Comparison of ENCODE assay signal across 9 mouse cellular contexts in the genomic region with DNA sequence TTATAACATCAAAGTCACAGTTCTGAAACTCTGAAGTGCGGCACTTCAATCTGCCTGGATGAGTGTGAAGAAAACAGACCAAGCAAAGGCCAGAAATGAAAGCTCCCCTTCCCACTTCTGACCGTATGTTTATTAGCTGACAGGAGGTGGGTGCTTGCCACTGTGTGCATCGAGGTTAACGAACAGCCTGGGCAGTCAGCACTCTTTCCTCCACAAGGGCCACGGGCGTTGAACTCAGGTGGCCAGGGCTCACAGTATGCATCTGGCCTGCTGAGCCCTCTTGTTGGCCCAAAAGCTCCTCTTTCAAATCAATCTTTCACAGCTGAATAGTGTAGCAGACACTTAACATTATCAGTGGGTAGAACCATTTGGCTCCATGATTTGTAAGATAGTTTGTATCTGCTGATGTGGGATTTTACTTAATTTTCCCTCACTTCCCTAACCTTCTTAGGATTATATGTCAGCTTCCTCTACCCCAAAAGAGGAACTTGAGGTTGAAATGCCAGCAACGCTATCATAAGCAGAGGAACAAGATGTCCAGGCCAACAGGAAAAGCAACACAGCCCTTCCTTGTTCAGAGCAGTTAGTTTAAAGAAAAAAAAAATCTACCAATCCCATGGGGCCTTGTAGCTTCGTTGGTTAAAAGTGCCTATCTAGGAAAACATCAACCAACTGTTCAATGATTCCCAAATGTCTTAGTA. TPM values are rescaled to one million over a fixed set of nuclear protein-coding genes. Genes with fewer than 3 reads are reported as not detected.
A peak's percentile ranks its signal among the peaks of the same experiment; 100 is the strongest.
DNase-seq lines count a peak whose midpoint lies in the region; ATAC-seq and TF ChIP-seq lines count a peak whose summit lies in the region.
"Had no signal": no experiment of that assay in that cellular context is flagged by ENCODE, and none has a peak within 500 bp of the region (broad histone marks: within the 10 kb centered on the region; RNA-seq: fewer than 3 reads in every experiment).

No protein-coding gene starts in this region.

- H3K79me2 ChIP-seq in macrophage (ENCODE audit: inconsistent target) = peaks cover 91% of the 10 kb centered on the region

- H3K9me3 ChIP-seq in hindbrain, postnatal 0 days (ENCODE audit: low read length) = no peaks in the 10 kb centered on the region
- no peaks in the 10 kb centered on the region for H3K9me3 ChIP-seq in hindbrain, embryonic 12.5 days (replicated peaks)
- no peaks in the 10 kb centered on the region for H3K9me3 ChIP-seq in heart, embryonic 16.5 days (replicated peaks; ENCODE audit: control insufficient read depth, low read length)

- no peak for DNase-seq in hindbrain, postnatal 0 days (ENCODE audit: low spot score)
- DNase-seq in thymus, postnatal 36 days = no peak

- peak overlapping the region; percentile 32; the same call in 1 of the 2 replicates for H3K27ac ChIP-seq in hindbrain, postnatal 0 days
- H3K27ac ChIP-seq in hindbrain, embryonic 12.5 days = no peak overlapping the region
- H3K27ac ChIP-seq in bone marrow, adult 2 months (ENCODE audit: control insufficient read depth, insufficient read depth, low read depth, low read length, poor library complexity) = peak overlapping the region; percentile 79
- peak overlapping the region; percentile 28 for H3K27ac ChIP-seq in heart, embryonic 16.5 days (ENCODE audit: low read length)
- peak overlapping the region; percentile 96 for H3K27ac ChIP-seq in macrophage

- WGBS in hindbrain, postnatal 0 days = 64% methylated on average over 8 of the region's 8 CpGs
- 71% methylated on average over 8 of the region's 8 CpGs for WGBS in hindbrain, embryonic 12.5 days
- 9% methylated on average over 8 of the region's 8 CpGs for WGBS in bone marrow, adult 2 months
- 48% methylated on average over 8 of the region's 8 CpGs for WGBS in heart, embryonic 16.5 days
- 11% methylated on average over 8 of the region's 8 CpGs for WGBS in macrophage (ENCODE audit: missing documents)

- no peak for ATAC-seq in hindbrain, postnatal 0 days
- ATAC-seq in hindbrain, embryonic 12.5 days (ENCODE audit: low FRiP score) = no peak
- ATAC-seq in heart, embryonic 16.5 days (replicated peaks; ENCODE audit: extremely low read depth, insufficient read depth, low FRiP score) = no peak
- ATAC-seq in erythroblast, adult 5-6 weeks (replicated peaks; ENCODE audit: low FRiP score, poor library complexity, severe bottlenecking) = no peak
- ATAC-seq in activated CD4-positive, CD25-positive, alpha-beta regulatory T cell, adult 4 months = no peak
- ATAC-seq: Patski had no signal

- no peak overlapping the region for H3K9ac ChIP-seq in hindbrain, postnatal 0 days (replicated peaks; ENCODE audit: low read length)
- H3K9ac ChIP-seq in hindbrain, embryonic 12.5 days = no peak overlapping the region
- no peak overlapping the region for H3K9ac ChIP-seq in heart, embryonic 16.5 days (ENCODE audit: low read length)

- TF ChIP-seq CTCF in hindbrain, postnatal 0 days (IDR thresholded peaks at IDR 0.05; ENCODE audit: low read depth) = no peak
- TF ChIP-seq CTCF in bone marrow, adult 2 months (IDR thresholded peaks at IDR 0.05; ENCODE audit: control insufficient read depth, insufficient read depth, low read length) = no peak

- H3K27me3 ChIP-seq in hindbrain, postnatal 0 days (ENCODE audit: insufficient read depth, low read length) = no peaks in the 10 kb centered on the region
- H3K27me3 ChIP-seq in hindbrain, embryonic 12.5 days = no peaks in the 10 kb centered on the region
- H3K27me3 ChIP-seq in heart, embryonic 16.5 days (ENCODE audit: control insufficient read depth, insufficient read depth, low read length) = no peaks in the 10 kb centered on the region
- H3K27me3 ChIP-seq: Patski had no signal

- H3K4me2 ChIP-seq in hindbrain, postnatal 0 days (ENCODE audit: low read depth, low read length) = peak overlapping the region; percentile 3; the same call in 1 of the 2 replicates
- H3K4me2 ChIP-seq in hindbrain, embryonic 12.5 days (replicated peaks) = no peak overlapping the region
- no peak overlapping the region for H3K4me2 ChIP-seq in heart, embryonic 16.5 days (ENCODE audit: low read depth, low read length)

- TF ChIP-seq POLR2A in bone marrow, adult 2 months (IDR thresholded peaks at IDR 0.05; ENCODE audit: borderline replicate concordance, control insufficient read depth, low read depth, low read length) = no peak

- peaks cover 21% of the 10 kb centered on the region for H3K4me1 ChIP-seq in hindbrain, postnatal 0 days (ENCODE audit: insufficient read depth, low read length)
- peaks cover 38% of the 10 kb centered on the region for H3K4me1 ChIP-seq in hindbrain, embryonic 12.5 days
- peaks cover 5% of the 10 kb centered on the region for H3K4me1 ChIP-seq in bone marrow, adult 2 months (ENCODE audit: control insufficient read depth, insufficient read depth, low read length)
- H3K4me1 ChIP-seq in heart, embryonic 16.5 days (ENCODE audit: control insufficient read depth, insufficient read depth, low read length) = peaks cover 37% of the 10 kb centered on the region

- no peaks in the 10 kb centered on the region for H3K36me3 ChIP-seq in hindbrain, postnatal 0 days (ENCODE audit: insufficient read depth, low read length)
- H3K36me3 ChIP-seq in hindbrain, embryonic 12.5 days = no peaks in the 10 kb centered on the region
- H3K36me3 ChIP-seq in heart, embryonic 16.5 days (ENCODE audit: control insufficient read depth, insufficient read depth) = no peaks in the 10 kb centered on the region
- H3K36me3 ChIP-seq in macrophage (ENCODE audit: inconsistent target) = no peaks in the 10 kb centered on the region

- H3K4me3 ChIP-seq in hindbrain, postnatal 0 days (ENCODE audit: low read length) = no peak overlapping the region
- H3K4me3 ChIP-seq in hindbrain, embryonic 12.5 days = no peak overlapping the region
- no peak overlapping the region for H3K4me3 ChIP-seq in bone marrow, adult 2 months (replicated peaks; ENCODE audit: control insufficient read depth, low read depth, low read length)
- no peak overlapping the region for H3K4me3 ChIP-seq in heart, embryonic 16.5 days (ENCODE audit: low read length)
- H3K4me3 ChIP-seq in macrophage (ENCODE audit: inconsistent target) = no peak overlapping the region

RNA-seq across cellular contexts. Expression of a gene that starts 17.6 kb away (rescaled TPM):
- total RNA-seq in hindbrain, postnatal 0 days (2014; rRNA removed) = 13.9 and 14.2 TPM in 2 replicates
- polyA plus RNA-seq in hindbrain, postnatal 0 days (2015; fragmentation: Nextera tagmentation; extraction: Ambion mirVana) = 2.6 and 2.7 TPM in 2 replicates
- polyA plus RNA-seq in hindbrain, embryonic 12.5 days (2016; fragmentation: Nextera tagmentation; extraction: Ambion mirVana) = 6.7 and 7.0 TPM in 2 replicates
- 14.8 and 22.3 TPM in 2 replicates for polyA plus RNA-seq in bone marrow, adult 2 months (2011; ENCODE audit: insufficient read depth, insufficient read length, low replicate concordance, missing spikeins)
- polyA plus RNA-seq in heart, embryonic 16.5 days (2015; fragmentation: Nextera tagmentation; extraction: Ambion mirVana) = 2.9 and 3.0 TPM in 2 replicates
- total RNA-seq in macrophage (2018; cell fraction: chromatin; rRNA removed) = 100 to 1,000 TPM in 15 of 26 experiments, 10 to 100 TPM in 11; 44.4 to 168 (median 106) TPM
- total RNA-seq in macrophage (2018; cell fraction: cytosol; rRNA removed) = 10 to 100 TPM in 23 of 26 experiments, 1 to 10 TPM in 3; 6.1 to 24.9 (median 18.3) TPM
- 100 to 1,000 TPM in 4 of 26 experiments, 10 to 100 TPM in 22; 19.2 to 119 (median 58.9) TPM for total RNA-seq in macrophage (2018; cell fraction: nucleus; rRNA removed)
- polyA plus RNA-seq in macrophage (2018) = 10.4 to 15.0 TPM (median 11.8 TPM) in 3 replicates
- total RNA-seq in erythroblast, adult 5-6 weeks (2015; ENCODE audit: low replicate concordance) = 2.3 and 5.6 TPM in 2 replicates
- total RNA-seq in erythroblast, adult 5-6 weeks (2017; ENCODE audit: low replicate concordance) = 4.0 and 5.3 TPM in 2 replicates
- 1 to 10 TPM; 6.0 to 6.6 TPM for polyA plus RNA-seq in activated CD4-positive, CD25-positive, alpha-beta regulatory T cell, adult 4 months (2017; shearing (Covaris generic))

RNA-seq across cellular contexts. Expression of a gene that starts 43.3 kb away (rescaled TPM):
- total RNA-seq in hindbrain, postnatal 0 days (2014; rRNA removed) = 0.43 and 1.8 TPM in 2 replicates
- 1.8 and 2.2 TPM in 2 replicates for polyA plus RNA-seq in hindbrain, postnatal 0 days (2015; fragmentation: Nextera tagmentation; extraction: Ambion mirVana)
- 0.34 and 0.42 TPM in 2 replicates for polyA plus RNA-seq in hindbrain, embryonic 12.5 days (2016; fragmentation: Nextera tagmentation; extraction: Ambion mirVana)
- not detected in 2 replicates for polyA plus RNA-seq in bone marrow, adult 2 months (2011; ENCODE audit: insufficient read depth, insufficient read length, low replicate concordance, missing spikeins)
- polyA plus RNA-seq in heart, embryonic 16.5 days (2015; fragmentation: Nextera tagmentation; extraction: Ambion mirVana) = 0.15 TPM in 1 of 2 replicates, not detected in the other
- total RNA-seq in macrophage (2018; cell fraction: chromatin; rRNA removed) = not detected
- total RNA-seq in macrophage (2018; cell fraction: cytosol; rRNA removed) = not detected
- under 1 TPM in 1 of 26 experiments, not detected in 25; 0.50 TPM for total RNA-seq in macrophage (2018; cell fraction: nucleus; rRNA removed)
- polyA plus RNA-seq in macrophage (2018) = not detected in 3 replicates
- not detected in 2 replicates for total RNA-seq in erythroblast, adult 5-6 weeks (2015; ENCODE audit: low replicate concordance)
- total RNA-seq in erythroblast, adult 5-6 weeks (2017; ENCODE audit: low replicate concordance) = not detected in 2 replicates
- not detected for polyA plus RNA-seq in activated CD4-positive, CD25-positive, alpha-beta regulatory T cell, adult 4 months (2017; shearing (Covaris generic))
